Mouse (Mus musculus): Measurements from ENCODE around the gene Ripor2.

Ripor2 gene

DNA sequence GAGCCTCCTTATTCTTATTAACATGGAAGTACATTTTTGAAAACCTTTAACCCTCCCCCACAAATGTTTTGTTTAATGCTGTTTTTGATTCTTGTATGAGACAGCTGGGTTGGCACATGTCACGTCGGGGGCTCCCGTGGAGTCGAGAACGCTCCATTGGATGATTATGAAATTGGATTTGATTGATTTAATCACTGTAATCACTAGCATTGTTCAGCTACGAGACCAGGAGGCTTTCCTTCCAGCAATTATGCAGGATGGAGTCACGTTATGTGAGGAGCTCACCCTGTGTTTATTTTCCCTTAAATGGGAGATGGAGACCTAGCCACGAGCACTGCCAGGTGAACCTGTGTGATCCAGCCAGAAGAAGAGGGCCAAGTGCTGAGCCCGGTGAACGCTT is at the start of gene Ripor2:
Gene Ripor2, plus strand, starts transcription at position 357 of the 400 bp plus-strand sequence.
- no peak for DNase-seq

DNA sequence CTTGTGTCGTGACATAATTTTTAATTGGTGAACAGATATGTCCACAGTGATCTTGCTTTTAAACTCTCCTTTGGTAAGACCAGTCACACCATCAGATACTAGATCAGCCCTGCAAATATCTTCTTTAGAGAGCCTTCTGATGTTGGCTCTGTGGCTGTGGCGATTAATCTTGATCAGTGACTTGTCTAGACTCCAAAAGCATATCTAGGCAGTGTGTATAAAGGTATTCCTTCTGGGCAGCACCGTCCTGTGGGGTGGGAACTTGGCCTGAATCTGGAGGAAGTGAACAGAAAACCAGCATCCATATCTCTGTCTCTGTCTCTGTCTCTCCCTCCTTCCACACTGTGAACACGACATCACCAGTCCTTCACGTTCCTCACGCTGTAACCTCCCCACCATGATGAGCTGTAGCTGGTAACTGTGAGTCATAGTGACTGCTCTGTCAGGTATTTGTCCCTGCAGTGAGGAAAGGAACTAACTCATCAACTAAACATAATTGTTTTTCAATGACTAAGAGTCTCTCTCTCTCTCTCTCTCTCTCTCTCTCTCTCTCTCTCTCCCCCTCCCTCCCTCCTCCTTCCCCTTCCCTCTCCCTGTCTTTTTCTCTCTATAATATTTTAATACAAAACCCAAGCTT is 45.3 kb upstream of the Ripor2 start:
- DNase-seq, result no peak

DNA sequence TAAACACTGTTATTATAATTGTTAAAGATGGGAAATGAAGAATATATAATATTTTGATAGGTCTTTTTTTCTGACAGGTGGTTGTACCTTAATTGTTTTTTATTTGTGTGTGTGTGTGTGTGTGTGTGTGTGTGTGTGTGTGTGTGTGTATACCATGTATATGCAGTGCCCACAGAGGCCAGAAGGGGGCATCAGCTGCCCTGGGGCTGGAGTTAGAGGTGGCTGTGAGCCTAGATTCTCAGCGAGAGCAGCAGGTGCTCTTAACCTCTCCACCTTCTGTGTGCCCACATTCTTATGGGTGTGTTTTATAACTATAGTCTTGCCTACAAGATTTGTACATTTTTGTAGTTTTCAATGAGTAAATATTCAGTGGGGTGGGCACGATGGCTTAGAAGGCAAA is 44.0 kb upstream of the Ripor2 start:
- no peak for DNase-seq

DNA sequence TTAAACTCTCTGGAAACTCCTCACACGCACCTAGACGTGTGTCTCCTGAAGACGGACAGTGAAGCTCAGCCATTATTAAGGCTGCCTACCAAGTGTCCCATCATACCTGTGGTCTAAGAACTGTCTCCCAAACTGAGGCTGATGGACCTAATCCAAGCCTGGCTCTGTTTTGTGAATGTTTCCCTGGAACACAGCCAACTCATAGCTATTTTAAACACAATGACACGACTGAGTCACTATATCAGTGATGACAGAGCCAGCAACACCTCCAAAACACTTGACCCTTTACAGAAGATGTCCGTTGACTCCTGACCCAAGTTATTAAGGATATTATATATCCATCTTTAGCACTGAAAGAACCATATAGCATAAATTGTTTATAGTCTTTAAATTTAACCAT is 43.0 kb upstream of the Ripor2 start:
- DNase-seq, result no peak

DNA sequence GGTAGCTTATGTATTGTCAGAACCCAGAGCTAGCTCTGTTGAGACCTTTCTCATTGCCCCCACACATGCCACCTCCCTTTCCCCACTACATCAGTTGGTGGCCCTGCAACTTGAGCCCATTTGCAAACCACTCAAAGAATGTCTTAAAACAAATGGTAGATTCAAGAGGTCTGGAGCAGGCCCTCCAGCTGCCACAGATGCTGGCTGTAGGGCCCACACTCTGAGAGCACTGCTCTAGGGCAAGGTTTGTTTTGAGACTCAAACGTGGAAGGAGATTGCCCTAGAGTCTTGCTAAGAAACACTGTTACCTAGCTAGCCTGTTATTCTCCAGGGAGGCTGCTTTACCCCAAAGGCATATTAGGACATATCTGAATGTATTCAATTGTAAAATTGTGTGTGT is 36.3 kb upstream of the Ripor2 start:
- DNase-seq, result no peak

DNA sequence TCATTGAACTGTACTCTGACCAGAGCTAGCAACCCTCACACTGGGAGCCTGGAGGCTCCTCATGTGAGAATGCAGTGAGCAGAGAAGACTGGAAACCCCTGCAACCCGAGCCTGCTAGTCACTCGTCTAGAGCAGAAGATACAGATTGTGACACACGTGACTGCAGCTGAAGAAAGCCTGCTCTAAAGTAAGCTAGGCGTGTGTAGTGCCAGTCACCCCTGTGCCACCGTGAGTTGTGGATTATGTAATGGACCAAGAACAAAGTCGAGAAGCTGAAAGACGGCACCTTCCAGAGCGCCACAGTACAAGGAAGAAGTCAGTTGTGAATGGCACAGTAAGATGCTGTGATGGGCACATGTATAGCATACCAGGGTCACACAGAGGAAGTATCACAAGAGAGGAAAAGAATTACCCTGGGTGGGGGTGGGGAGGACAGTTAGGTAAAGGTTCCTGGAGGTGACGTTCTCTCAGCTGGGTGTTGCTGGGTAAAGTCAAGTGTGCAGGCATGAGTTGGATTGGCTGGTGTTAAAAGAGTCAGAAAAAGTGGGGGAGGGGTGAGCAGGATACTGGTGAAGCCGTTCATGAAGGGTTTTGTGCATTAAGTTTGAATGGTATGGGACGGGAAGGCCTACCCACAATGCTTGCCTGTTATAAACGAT is 35.1 kb upstream of the Ripor2 start:
- DNase-seq, result no peak

DNA sequence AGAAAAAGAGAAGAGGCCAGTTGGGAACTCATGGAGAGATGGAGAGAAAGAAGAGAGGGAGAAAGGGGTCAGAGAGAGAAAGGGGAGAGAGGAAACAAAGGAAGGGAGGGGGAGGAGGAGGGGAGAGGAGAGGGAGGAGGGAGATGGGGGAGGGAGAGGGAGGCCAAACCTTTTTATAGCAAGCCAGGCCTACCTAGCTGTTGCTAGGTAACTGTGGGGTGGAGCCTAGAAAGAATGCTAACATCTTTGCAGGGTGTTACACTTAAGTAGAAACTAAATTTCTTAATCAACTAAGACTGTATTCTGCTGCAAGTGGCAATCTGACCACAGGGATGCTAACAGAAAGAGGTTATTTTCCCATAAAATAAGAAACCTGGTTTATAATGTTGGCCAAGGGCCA is 33.1 kb upstream of the Ripor2 start:
- no peak for DNase-seq

DNA sequence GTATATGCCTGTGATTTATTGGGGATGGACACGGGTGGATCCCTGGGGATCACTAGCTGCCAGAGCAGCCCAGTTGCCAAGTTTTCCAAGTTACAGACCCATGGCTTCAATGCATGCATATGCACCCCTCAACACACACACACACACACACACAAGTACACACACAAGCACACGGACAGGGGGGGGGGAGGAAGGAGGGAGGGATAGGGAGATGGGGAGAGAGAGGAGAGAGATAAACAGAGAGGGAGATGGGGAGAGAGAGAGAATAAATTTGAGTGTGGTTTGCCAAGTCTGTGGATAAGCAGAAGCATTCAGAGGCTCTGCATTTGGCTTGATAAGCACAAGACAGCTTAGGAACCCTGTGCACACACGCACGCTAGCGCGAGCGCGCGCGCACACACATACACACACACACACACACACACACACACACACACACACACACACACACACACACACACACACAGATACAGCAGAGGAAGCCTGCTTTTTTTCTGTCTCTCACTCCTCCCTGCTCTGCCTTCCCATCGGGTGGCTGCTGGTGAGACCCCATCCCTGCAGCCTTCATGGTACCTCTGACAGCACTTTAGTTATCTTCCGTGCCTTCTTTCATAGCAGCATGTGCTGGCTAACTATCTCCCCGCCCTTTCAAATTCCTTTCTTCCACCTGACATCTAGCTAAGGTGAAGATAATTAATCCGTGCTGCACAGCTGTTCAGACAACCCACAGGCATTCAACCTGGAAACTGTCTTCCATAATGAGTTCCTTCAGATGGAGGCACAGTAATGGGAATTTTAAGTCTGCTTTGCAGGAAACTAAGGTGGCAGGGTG is 30.7 kb upstream of the Ripor2 start:
- no peak for DNase-seq

DNA sequence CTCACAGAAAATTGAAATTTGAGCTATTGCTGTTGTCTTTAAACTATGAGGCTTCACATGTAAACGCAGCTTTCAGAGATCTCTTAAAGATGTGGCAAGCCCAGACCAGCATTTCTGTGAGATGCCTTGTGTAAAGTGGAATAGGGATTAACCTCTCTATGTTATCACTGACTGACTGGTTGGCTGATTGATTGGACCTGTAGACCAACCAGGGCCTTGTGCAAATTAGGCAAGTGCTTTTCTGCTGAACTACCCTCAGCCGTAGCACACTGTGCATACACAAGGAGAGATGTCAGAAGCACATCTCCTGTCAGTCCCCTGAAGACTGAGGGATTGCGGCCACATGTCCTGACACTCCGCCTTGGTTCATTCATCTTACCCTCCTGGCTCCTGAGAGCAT is 29.9 kb upstream of the Ripor2 start:
- no peak for DNase-seq

DNA sequence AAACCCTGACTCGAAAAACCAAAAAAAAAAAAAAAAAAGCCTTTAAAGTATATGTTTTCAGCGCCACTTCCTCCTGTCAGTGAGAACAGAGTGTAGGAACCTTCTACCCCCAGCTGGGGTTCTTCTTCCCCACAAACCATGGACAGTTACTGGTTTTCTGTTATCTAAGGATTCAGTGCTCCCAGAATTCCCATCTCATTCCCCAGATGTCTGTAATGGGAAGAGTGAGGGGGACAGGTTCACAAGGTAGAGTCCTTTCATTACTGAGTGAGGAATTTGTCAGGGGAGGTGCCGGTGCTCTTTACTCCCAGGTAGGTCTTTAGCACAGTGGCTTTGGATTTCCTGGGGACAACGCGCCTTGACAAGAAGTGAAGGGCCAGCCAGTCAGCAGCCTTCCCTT is 20.6 kb upstream of the Ripor2 start:
- DNase-seq, result no peak

DNA sequence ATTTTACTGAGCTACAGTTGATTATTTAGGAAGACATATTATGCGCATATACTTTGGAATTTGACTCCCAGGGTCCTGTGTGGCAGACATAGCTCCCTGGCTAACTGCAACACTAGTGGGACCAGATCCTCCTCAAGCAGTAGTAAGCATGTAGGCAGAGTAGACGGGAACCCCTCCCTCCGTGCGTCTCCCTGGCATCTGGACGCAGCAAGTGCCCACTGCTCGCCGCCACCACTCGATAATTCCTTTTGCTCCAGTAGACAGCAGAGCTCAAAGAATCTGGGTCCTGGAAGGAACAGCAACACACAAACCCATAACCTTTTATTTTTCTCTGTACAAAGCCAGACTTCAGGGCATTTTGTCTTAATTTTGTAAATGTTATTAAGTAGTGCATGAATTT is 17.3 kb upstream of the Ripor2 start:
- no peak for DNase-seq

DNA sequence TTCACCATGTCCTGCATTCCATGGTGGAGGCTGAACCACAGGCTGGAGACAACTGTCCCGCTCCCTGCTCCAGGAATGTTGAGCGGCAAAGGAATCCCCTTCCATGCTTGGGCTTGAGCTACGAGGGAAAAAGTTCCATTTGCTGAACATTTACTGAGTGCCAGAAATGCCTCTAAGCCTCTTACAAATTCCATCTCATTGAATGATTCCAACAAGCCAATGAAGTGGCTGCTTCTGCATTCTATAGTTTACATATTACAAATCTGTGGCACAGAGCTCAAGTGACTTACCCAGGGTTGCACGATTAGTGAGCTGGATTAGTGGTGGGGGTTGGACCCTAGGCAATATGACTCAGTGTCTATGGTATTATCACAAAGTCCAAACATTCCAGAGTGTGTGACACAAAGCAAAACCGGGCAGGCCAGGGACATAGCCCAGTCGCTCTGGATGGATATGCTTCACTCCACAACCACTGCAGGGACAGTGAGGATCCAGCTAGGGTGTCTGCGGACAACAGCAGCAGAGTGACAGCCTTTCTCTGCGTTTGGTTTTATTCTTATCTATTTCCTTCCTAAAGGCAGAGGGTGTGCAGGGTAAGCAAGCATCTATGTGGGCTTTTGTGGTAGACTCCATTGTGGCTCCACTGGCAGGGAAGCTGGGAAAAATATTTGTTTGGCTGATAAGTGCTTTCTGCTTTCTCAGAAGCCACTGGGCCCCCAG is 16.6 kb upstream of the Ripor2 start:
- no peak for DNase-seq

DNA sequence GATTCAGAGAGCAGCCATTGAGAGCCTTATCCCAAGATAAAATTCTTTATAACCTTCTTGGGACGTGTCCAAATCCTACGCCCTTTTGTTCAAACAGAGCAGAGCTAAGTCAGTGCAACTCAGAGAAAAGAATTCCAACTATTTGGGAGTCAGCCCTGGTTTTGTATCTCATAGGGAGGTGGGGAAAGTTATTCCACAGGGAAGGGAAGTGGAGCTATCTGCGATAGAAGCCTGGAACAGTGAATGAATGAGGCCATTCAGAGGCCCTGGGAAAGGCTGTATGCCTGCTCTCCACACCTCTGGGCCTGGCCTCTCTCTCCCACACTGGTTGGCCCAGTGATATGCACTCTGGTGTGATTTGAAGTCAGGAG is 16.1 kb upstream of the Ripor2 start:
- no peak for DNase-seq

DNA sequence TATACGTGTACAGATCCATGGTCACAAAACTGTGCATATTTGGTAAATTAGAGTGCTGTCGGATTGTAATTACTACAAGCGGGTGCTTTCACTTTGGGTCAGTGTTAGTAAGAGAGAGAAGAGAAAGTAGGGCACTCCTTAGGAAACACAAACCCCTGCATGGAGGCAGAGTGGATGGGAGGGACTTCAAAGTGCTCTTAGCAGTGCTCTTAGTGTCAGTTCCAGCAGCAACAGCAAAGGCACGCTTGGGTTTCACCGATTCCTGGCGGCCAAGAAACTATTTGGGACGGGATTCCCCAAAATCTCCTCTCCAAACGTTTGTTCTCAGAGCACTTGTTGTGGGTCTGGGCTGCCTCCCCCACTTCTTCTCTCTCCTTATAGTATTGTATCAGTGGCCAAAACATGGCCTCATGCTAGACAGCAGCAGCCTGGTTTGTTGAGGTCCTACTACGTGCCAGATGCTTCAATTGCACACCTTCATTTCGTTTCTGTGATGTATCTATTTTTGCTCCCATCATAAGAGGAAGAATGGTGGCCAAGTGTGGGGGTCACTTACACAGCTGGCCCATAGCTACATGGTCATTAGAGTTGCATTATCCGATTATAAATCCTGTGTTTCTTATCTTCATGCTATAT is 14.7 kb upstream of the Ripor2 start:
- no peak for DNase-seq

DNA sequence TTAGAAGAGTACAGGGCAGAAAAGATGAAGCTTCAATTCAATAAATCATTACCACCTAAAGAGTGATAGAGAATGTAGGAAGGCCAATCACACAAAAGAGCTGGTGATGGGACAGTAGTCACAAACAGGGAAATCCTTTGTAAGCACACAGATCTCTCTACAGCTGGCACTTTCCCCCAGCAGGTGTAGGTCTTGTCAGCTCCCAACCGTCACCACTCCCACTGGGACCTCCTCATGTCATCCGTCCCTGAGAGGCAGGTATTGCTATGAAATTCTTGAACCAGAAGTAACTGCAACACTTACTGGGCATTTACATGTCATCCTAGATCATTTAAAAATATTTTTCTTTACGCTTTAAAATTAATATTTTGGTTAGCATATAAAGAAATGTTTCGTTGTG is 12.9 kb upstream of the Ripor2 start:
- no peak for DNase-seq

DNA sequence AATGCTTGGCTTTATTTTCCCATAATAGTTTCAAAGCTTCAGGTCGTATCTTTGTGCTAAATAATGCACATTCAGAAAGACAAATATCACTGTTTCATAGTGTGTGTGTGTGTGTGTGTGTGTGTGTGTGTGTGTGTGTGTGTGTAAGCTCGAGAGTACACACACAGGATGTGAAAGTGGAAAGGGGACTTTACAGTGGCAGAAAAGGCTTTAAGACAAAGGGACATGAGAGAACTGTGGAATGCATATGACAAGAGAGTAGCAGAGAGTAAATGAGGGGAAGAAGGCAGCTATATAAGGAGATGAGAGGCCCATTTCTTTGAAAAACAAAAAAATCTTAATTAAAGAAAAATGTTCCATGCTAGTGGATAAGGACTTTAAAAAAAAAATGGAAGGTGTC is 11.3 kb upstream of the Ripor2 start:
- DNase-seq, result no peak

DNA sequence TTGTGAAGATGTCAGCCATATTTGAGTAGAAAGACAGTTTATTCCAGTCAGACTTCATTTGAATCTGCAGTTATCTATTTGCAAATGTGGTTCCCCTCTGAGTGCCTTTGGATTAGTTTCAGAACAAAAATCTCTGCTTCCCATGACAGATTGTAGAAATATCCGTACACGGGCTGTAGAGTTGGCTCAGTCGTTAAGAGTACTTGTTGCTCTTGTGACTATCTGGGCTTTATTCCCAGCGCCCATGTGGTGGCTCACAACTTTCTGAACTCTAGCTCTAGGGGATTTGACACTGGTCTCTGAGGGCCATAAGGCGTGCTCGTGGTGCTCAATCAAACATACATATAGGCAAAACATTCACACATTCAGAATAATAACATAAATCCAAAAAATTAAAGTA is 10.1 kb upstream of the Ripor2 start:
- no peak for DNase-seq

DNA sequence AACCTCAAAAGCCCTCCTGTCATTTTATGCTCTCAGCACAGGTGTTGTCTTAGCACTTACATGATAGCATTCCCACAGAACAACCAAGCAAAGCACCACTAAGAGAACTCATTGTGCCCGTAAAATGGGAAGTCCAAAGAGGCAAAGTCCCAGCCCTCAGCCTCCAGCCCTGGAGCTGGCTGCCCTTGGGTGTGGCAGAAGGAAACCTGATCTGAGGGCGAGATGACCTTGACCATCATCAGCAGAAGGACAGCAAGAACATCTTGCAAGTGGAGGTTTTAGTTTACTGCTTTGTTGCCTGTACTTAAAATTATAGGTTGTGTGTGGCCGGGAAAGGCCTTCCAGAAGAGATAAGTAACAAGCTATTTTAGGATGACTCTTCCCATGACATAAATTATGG is 6.9 kb upstream of the Ripor2 start:
- DNase-seq, result no peak

DNA sequence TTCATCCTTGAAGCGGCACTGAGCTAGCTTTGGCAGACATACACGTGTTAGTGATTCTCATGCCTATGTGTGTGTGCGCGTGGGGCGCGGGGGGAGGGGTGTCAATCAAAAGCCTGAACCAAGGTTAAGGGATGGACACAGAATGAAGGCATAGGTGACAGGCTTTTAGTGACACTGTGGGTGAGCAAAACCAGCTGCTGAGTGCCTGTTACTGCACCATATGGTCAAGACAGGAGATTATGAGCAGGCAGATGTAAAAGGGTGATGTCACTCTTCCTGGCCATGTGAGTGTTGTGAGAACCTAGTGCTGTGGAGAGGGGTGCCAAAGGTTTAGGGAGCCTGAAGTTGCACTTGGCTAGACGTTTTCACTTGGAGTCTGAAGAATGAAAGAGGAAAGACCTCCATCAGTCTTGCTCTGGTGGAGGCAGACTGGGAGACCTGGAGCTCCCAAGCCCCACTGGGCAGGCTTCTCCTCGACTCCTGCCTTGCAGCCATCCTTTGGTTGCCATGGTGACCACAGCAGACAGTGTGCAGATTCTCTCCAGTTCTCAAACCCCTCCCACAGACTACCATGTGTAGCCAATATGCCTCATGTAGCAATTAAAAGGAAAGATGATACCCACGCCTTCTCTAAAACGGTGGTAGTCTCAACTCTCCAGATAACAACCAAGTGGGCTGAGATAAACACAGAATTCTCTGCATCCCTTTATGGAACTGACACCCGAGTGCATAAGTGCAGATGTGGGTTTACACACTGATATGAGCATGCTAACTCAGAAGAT is 5.5 kb upstream of the Ripor2 start:
- DNase-seq, result no peak

DNA sequence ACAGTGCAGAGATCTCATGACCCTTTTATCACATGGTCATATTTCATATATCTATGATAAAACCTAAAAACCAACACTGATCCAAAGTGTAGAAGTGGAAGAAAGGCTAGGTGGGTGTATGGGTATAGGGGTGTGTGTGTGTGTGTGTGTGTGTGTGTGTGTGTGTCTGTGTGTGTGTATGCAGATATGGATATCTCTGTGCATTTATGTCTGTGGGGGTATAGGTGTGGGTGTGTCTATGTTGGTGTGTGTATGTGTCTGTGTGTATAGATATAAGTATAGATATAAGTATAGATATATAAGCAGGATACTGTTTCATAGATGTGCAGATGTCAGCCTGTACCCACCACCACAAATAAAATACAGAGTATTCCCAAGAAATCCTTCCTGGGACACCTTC is 3.7 kb upstream of the Ripor2 start:
- no peak for DNase-seq

DNA sequence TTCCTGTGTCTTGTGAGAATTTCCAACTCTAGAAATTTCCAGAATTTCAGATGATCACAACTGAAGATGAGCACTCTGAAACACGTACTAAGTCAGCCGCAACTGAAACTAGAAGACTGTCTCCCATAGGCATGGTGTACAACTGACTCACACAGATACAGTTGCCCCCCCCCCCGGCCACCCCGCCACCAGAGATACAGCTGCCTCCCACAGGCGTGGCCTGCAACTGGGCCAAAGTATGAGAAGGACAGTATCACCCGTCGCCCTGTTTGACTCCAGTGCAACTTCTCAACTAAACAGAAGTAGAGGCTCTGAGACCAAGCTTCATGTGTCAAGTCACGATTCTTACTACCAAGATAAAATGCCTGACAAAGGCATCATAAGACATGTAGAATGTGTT is 1.2 kb upstream of the Ripor2 start:
- no peak for DNase-seq

DNA sequence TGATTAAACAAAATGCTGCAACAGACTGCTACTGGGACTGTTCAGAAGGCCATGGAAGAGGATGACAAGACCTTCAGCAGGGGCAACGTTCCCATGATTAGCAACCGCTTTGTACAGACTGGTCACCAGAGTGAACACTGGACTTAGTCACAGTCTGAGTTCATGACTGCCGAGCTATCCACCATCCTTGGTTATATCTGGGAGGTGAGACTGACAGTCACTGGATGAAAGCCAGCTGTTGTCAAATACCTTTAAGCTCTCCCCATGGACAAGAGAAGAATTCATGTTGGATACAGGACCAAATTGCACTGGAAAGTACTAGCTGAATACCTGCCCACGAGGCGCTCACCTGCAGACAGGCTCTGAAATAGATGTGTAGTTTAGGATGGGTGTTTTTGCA is 2.4 kb downstream of the Ripor2 start:
- DNase-seq, result no peak
